Mouse (Mus musculus): ENCODE measurements around the gene Pdzd8. TPM values are rescaled to one million over a fixed set of nuclear protein-coding genes. Genes with fewer than 3 reads are reported as not detected.

Gene Pdzd8
- polyA plus RNA-seq (2014; fragmentation: Nextera tagmentation; extraction: Ambion mirVana): 14.1 and 18.2 TPM in 2 replicates

- Histone ChIP-seq H3K9me3 (ENCODE audit: control insufficient read depth, low read length) (no peaks in the 10 kb centered on the region), H3K4me1 (replicated peaks; ENCODE audit: control insufficient read depth, insufficient read depth, low read length) (no peaks in the 10 kb centered on the region), H3K9ac (ENCODE audit: low read depth, low read length) (peak within 1 kb of the TSS; percentile 94), H3K36me3 (ENCODE audit: control insufficient read depth, insufficient read depth, low read length) (no peaks in the 10 kb centered on the region), H3K27ac (ENCODE audit: low read depth, low read length) (peak within 1 kb of the TSS; percentile 90), H3K27me3 (ENCODE audit: control insufficient read depth, insufficient read depth, low read length) (no peaks in the 10 kb centered on the region), H3K4me3 (ENCODE audit: low read depth, low read length) (peak within 1 kb of the TSS; percentile 89), H3K4me2 (replicated peaks; ENCODE audit: low read depth, low read length) (peak within 1 kb of the TSS; percentile 97)
- ATAC-seq (ENCODE audit: low FRiP score) (peak; percentile 95), DNase-seq (ENCODE audit: low spot score) (peak; percentile 96)
- WGBS: under 1% methylated on average over 61 of the region's 91 CpGs
Measured at GRCm38 (mm10) chr19:59345658-59346283, at the start of gene Pdzd8. Gene Pdzd8, minus strand, starts transcription at chr19:59345780.

GRCm38 (mm10) chr19:59393777-59394441, 48.3 kb upstream of the Pdzd8 start:
- Histone ChIP-seq H3K27me3 (ENCODE audit: control insufficient read depth, insufficient read depth, low read length) (no peaks in the 10 kb centered on the region), H3K4me3 (ENCODE audit: low read depth, low read length) (no peak overlapping the region), H3K4me2 (replicated peaks; ENCODE audit: low read depth, low read length) (no peak overlapping the region), H3K36me3 (ENCODE audit: control insufficient read depth, insufficient read depth, low read length) (no peaks in the 10 kb centered on the region), H3K9me3 (ENCODE audit: control insufficient read depth, low read length) (no peaks in the 10 kb centered on the region), H3K27ac (ENCODE audit: low read depth, low read length) (no peak overlapping the region), H3K4me1 (replicated peaks; ENCODE audit: control insufficient read depth, insufficient read depth, low read length) (0 out of 2 replicates have a peak, but pooled peaks cover 4% of the 10 kb centered on the region), H3K9ac (ENCODE audit: low read depth, low read length) (no peak overlapping the region)
- 14% methylated on average over 8 of the region's 8 CpGs for WGBS
- ATAC-seq (ENCODE audit: low FRiP score) (peak; percentile 35; the same call in 1 of the 2 replicates), DNase-seq (ENCODE audit: low spot score) (no peak)

- Histone ChIP-seq H3K9me3 (ENCODE audit: control insufficient read depth, low read length) (no peaks in the 10 kb centered on the region), H3K36me3 (ENCODE audit: control insufficient read depth, insufficient read depth, low read length) (no peaks in the 10 kb centered on the region), H3K9ac (ENCODE audit: low read depth, low read length) (no peak overlapping the region), H3K27me3 (ENCODE audit: control insufficient read depth, insufficient read depth, low read length) (peaks cover 3% of the 10 kb centered on the region; the same call in 1 of the 2 replicates), H3K4me1 (replicated peaks; ENCODE audit: control insufficient read depth, insufficient read depth, low read length) (0 out of 2 replicates have a peak, but pooled peaks cover 2% of the 10 kb centered on the region), H3K27ac (ENCODE audit: low read depth, low read length) (no peak overlapping the region), H3K4me2 (replicated peaks; ENCODE audit: low read depth, low read length) (peak overlapping the region; percentile 24), H3K4me3 (ENCODE audit: low read depth, low read length) (no peak overlapping the region)
- peak; percentile 85 for DNase-seq (ENCODE audit: low spot score)
- WGBS: 13% methylated on average over 15 of the region's 15 CpGs
- ATAC-seq (ENCODE audit: low FRiP score): peak; percentile 45
Measured at GRCm38 (mm10) chr19:59388847-59389606, 43.4 kb upstream of the Pdzd8 start.

- Histone ChIP-seq H3K9ac (ENCODE audit: low read depth, low read length) (no peak overlapping the region), H3K4me3 (ENCODE audit: low read depth, low read length) (no peak overlapping the region), H3K9me3 (ENCODE audit: control insufficient read depth, low read length) (no peaks in the 10 kb centered on the region), H3K27me3 (ENCODE audit: control insufficient read depth, insufficient read depth, low read length) (peaks cover 3% of the 10 kb centered on the region; the same call in 1 of the 2 replicates), H3K4me1 (replicated peaks; ENCODE audit: control insufficient read depth, insufficient read depth, low read length) (no peaks in the 10 kb centered on the region), H3K4me2 (replicated peaks; ENCODE audit: low read depth, low read length) (peak overlapping the region; percentile 24; the same call in 1 of the 2 replicates), H3K27ac (ENCODE audit: low read depth, low read length) (no peak overlapping the region), H3K36me3 (ENCODE audit: control insufficient read depth, insufficient read depth, low read length) (no peaks in the 10 kb centered on the region)
- WGBS: 11% methylated on average over 5 of the region's 5 CpGs
- DNase-seq (ENCODE audit: low spot score): peak; percentile 48
- ATAC-seq (ENCODE audit: low FRiP score): peak; percentile 53; the same call in 1 of the 2 replicates
Measured at GRCm38 (mm10) chr19:59388399-59388798, 42.8 kb upstream of the Pdzd8 start.

GRCm38 (mm10) chr19:59387178-59387577, 41.6 kb upstream of the Pdzd8 start:
- no peak overlapping the region for H3K4me2 ChIP-seq (replicated peaks; ENCODE audit: low read depth, low read length)
- 61% methylated on average over 1 of the region's 1 CpGs for WGBS
- DNase-seq (ENCODE audit: low spot score): peak; percentile 55

GRCm38 (mm10) chr19:59384582-59385495, 39.3 kb upstream of the Pdzd8 start:
- DNase-seq (ENCODE audit: low spot score) (no peak), ATAC-seq (ENCODE audit: low FRiP score) (no peak)
- WGBS: 90% methylated on average over 7 of the region's 7 CpGs
- no peaks in the 10 kb centered on the region for H3K9me3 ChIP-seq (ENCODE audit: control insufficient read depth, low read length)
- no peak overlapping the region for H3K27ac ChIP-seq (ENCODE audit: low read depth, low read length)
- H3K4me3 ChIP-seq (ENCODE audit: low read depth, low read length): no peak overlapping the region
- no peaks in the 10 kb centered on the region for H3K36me3 ChIP-seq (ENCODE audit: control insufficient read depth, insufficient read depth, low read length)
- H3K9ac ChIP-seq (ENCODE audit: low read depth, low read length): no peak overlapping the region
- H3K4me1 ChIP-seq (replicated peaks; ENCODE audit: control insufficient read depth, insufficient read depth, low read length): no peaks in the 10 kb centered on the region
- peaks cover 3% of the 10 kb centered on the region; the same call in 1 of the 2 replicates for H3K27me3 ChIP-seq (ENCODE audit: control insufficient read depth, insufficient read depth, low read length)
- no peak overlapping the region for H3K4me2 ChIP-seq (replicated peaks; ENCODE audit: low read depth, low read length)

More at GRCm38 (mm10) chr19:59387178-59387577, 41.6 kb upstream of the Pdzd8 start:
- H3K27me3 ChIP-seq (ENCODE audit: control insufficient read depth, insufficient read depth, low read length): peaks cover 3% of the 10 kb centered on the region; the same call in 1 of the 2 replicates
- ATAC-seq (ENCODE audit: low FRiP score): no peak
- H3K27ac ChIP-seq (ENCODE audit: low read depth, low read length): no peak overlapping the region
- H3K4me1 ChIP-seq (replicated peaks; ENCODE audit: control insufficient read depth, insufficient read depth, low read length): no peaks in the 10 kb centered on the region
- H3K9ac ChIP-seq (ENCODE audit: low read depth, low read length): no peak overlapping the region
- no peak overlapping the region for H3K4me3 ChIP-seq (ENCODE audit: low read depth, low read length)
- H3K9me3 ChIP-seq (ENCODE audit: control insufficient read depth, low read length): no peaks in the 10 kb centered on the region
- H3K36me3 ChIP-seq (ENCODE audit: control insufficient read depth, insufficient read depth, low read length): no peaks in the 10 kb centered on the region

- Histone ChIP-seq H3K36me3 (ENCODE audit: control insufficient read depth, insufficient read depth, low read length) (no peaks in the 10 kb centered on the region), H3K9me3 (ENCODE audit: control insufficient read depth, low read length) (no peaks in the 10 kb centered on the region), H3K27ac (ENCODE audit: low read depth, low read length) (no peak overlapping the region), H3K4me3 (ENCODE audit: low read depth, low read length) (no peak overlapping the region), H3K9ac (ENCODE audit: low read depth, low read length) (no peak overlapping the region), H3K27me3 (ENCODE audit: control insufficient read depth, insufficient read depth, low read length) (peaks cover under 1% of the 10 kb centered on the region; the same call in 1 of the 2 replicates), H3K4me2 (replicated peaks; ENCODE audit: low read depth, low read length) (no peak overlapping the region), H3K4me1 (replicated peaks; ENCODE audit: control insufficient read depth, insufficient read depth, low read length) (no peaks in the 10 kb centered on the region)
- DNase-seq (ENCODE audit: low spot score) (no peak), ATAC-seq (ENCODE audit: low FRiP score) (no peak)
Measured at GRCm38 (mm10) chr19:59382416-59382917, 36.9 kb upstream of the Pdzd8 start.

- WGBS: 64% methylated on average over 1 of the region's 1 CpGs
Measured at GRCm38 (mm10) chr19:59379995-59380394, 34.4 kb upstream of the Pdzd8 start.

More at GRCm38 (mm10) chr19:59379995-59380394, 34.4 kb upstream of the Pdzd8 start:
- no peaks in the 10 kb centered on the region for H3K9me3 ChIP-seq (ENCODE audit: control insufficient read depth, low read length)
- no peak overlapping the region for H3K27ac ChIP-seq (ENCODE audit: low read depth, low read length)
- H3K9ac ChIP-seq (ENCODE audit: low read depth, low read length): no peak overlapping the region
- no peak overlapping the region for H3K4me3 ChIP-seq (ENCODE audit: low read depth, low read length)
- no peaks in the 10 kb centered on the region for H3K27me3 ChIP-seq (ENCODE audit: control insufficient read depth, insufficient read depth, low read length)
- no peak for DNase-seq (ENCODE audit: low spot score)
- no peaks in the 10 kb centered on the region for H3K4me1 ChIP-seq (replicated peaks; ENCODE audit: control insufficient read depth, insufficient read depth, low read length)
- no peaks in the 10 kb centered on the region for H3K36me3 ChIP-seq (ENCODE audit: control insufficient read depth, insufficient read depth, low read length)
- H3K4me2 ChIP-seq (replicated peaks; ENCODE audit: low read depth, low read length): no peak overlapping the region
- no peak for ATAC-seq (ENCODE audit: low FRiP score)
